Mouse (Mus musculus) c-Kit-positive CD71-positive TER-119-negative erythroid progenitor cells, embryonic 14.5 days (primary cell): Measurements from ENCODE around the gene Gpr141.
"Not testable (repeated sequence)": the region's sequence is repeated elsewhere in the genome, so short reads cannot be mapped to it uniquely, and the experiment has no call there.

Experiments used
- DNase-seq: peaks from one replicate; pipeline ENCODE4 v3.0.0-alpha.2; 2013; ENCODE audit warnings: low read depth

The Gpr141 gene

DNA sequence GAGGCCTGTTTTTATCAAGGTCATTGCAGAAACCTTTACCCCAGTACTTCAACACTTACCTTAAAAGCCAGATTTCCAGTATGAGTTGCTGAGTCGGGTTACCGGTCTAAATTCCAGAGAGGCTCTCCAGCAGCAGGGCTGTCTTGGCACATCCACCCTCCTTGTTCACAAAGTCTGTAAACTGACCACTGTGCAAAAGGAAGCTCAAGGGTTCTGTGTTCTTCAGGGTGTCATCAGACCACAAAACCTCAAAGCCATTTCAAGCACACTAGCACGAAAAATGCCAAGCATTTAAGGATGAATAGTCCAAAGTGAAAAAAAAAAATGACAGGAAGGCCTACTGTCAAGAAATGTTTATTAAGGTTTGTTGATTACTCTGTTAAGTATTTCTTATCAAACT, at the start of gene Gpr141:
Gene Gpr141, minus strand, starts transcription at position 187 of the 400 bp plus-strand sequence.
- DNase-seq: no peak

DNA sequence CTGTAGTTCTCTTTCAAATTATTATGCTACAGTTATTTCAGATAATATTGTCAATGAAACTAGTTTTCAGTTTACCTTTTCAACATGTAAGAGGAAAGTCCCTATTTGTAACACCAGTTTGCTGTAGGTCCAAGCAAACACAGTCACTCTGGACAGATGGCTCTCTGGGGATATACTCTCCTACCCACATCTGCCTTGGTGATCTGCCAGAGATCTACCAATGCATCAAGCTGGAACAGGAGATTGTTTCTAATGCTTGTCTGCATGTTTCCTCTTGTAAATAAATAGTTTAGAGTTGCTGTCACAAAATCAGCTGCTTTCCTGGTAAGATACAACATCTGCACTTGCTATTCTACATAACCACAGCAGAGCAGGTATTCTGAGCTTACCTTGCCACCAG, 40.2 kb upstream of the Gpr141 start:
- DNase-seq: no peak

GRCm38 (mm10) chr13:19854629-19855333, 30.7 kb upstream of the Gpr141 start:
- DNase-seq: no peak

DNA sequence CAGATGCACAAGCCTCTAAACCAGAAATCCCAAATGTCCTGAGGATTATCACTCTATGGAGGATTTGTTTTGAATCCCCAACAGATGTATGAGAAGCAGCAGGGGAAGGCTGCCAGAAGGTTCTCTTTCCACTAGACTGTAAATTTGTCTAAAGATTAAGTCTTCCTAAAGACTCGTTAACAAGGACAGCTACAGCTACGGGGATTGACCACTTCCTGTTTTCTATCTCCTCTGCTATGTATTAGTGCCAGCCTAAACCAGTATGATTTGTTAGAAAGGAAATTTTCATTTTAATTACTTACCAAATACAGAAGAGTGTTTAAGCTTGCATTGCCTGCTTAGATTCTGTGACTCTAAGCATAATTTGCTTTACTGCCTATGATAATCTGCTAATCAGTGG, 30.0 kb upstream of the Gpr141 start:
- DNase-seq: no peak

DNA sequence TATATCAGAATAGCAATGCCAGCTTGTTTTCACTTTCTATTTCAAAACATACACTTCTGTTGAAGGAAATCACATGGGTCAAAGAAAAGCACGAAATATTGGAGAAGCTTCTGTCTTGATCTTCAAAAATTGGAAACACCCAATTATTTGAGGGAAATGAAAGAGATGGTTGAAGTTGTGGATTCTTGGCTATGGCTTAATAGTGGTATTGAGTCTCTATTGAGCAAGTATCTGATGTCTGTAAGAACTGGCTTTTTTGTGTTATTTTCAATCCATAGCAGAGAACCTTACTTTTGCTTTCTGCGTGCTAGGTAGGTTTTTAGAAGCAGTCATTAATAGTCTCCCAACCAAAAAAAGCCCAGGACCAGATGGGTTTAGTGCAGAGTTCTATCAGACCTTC, 19.4 kb upstream of the Gpr141 start:
- no peak for DNase-seq

- DNase-seq: no peak
Observed at GRCm38 (mm10) chr13:19842707-19843106, 18.6 kb upstream of the Gpr141 start.

- DNase-seq: no peak
Observed at GRCm38 (mm10) chr13:19841615-19842014, 17.6 kb upstream of the Gpr141 start.

DNA sequence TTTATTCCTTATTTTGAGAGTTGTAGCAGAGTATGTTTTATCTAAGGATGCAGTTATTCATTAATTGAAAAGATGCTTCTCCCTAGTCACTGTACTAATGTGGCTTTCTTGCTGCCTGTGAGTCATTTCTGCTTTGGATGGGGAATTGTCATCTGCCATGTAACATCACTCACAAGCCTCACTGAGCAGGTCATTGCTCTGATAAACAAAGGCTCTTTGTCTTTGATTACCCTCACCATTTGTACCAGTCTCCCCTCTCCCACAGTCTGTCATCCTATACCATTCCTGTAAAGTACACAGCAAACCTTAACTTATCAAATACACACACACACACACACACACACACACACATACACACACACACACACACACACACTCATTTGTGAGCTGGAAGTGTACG, 16.1 kb upstream of the Gpr141 start:
- DNase-seq: no peak

DNA sequence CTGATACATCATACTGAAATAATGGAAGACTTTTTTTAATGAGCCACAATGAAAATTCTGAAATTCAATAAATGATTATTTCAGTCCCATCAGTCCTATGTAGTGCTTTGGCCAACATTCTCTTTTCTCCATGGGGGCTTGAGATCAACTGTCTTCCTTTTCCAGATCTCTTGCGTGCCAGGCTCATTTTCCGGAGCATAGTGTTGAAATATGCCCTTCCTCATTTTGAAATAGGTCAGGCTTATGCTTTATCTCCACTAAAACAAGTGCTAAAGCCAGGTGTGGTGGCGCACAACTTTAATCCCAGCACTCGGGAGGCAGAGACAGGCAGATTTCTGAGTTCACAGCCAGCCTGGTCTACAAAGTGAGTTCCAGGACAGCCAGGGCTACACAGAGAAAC, 6.5 kb upstream of the Gpr141 start:
- DNase-seq: no peak

GRCm38 (mm10) chr13:19828095-19828494, 4.0 kb upstream of the Gpr141 start:
- DNase-seq: no peak

DNA sequence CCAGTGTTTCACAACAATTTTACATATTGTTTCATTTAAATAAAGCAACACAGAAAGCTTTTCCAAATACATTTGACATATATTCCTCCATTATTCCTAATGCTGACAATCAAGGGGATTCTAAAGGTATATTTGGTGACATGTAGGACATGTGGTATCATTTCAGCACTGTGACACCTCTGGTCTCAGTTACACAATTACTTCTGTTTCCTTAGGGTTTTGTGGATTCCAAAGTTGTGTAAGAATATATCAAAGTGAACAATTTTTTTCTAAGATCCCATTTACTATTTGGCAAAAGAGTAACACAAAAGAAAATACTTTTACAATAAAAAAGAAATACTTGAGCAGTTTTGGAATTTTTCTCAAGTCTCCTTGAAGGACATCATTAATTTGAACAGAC, 2.4 kb downstream of the Gpr141 start:
- DNase-seq: no peak

DNA sequence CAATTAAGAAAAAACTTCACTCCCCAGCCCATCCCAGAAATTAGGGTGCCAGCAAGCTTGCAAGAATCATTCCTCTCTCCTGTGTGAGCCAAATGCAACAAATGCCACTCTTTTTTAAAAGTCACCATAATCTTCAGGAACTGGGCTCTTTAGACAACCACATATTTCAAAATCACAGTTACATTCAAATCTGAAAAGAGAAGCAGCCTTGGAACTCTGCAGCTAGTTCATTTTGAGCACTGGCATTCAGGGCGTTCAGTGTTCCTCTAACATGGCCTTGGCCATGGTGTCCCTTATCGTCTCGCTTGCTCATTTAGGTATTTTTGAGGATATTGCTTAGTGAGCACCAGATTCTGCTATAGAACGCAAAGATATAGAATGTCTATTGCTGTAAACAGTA, 4.1 kb downstream of the Gpr141 start:
- no peak for DNase-seq

DNA sequence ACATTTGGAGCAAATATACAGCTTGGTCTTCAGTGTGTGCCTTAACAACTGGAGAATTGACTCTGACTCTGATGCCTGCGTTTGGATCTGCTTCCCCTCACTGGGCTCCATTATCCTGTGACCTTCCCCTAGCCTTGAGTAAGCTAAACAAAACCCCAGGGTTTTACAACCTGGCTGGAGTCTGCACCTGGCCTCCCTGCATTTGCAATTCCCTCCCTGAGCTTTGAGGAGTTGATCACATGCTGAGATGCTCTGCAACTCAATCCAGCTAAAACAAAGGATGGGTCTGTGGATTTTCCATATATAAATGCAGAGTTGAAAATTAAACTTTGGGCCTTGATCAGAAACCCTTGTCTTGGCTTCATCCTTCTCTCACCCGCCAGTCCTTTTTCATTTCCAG, 4.8 kb downstream of the Gpr141 start:
- DNase-seq: no peak

GRCm38 (mm10) chr13:19794942-19795341, 29.1 kb downstream of the Gpr141 start:
- DNase-seq: no peak

DNA sequence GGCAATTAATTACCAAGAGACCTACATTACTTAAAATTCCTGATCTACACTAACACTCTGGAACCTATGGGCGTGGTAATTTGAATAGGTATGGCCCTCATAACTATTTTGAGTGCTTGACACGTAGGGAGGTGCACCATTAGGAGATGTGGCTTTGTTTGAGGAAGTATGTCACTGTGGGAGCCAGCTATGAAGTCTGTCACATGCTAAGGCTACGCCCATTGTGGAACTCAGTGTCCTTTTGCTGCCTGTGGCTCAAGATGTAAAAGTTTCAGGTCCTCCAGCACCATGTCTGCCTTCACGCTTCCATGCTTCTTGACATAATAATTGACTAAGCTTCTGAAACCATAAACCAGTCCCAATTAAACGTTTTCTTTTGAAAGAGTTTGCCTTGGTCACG, 29.6 kb downstream of the Gpr141 start:
- no peak for DNase-seq

DNA sequence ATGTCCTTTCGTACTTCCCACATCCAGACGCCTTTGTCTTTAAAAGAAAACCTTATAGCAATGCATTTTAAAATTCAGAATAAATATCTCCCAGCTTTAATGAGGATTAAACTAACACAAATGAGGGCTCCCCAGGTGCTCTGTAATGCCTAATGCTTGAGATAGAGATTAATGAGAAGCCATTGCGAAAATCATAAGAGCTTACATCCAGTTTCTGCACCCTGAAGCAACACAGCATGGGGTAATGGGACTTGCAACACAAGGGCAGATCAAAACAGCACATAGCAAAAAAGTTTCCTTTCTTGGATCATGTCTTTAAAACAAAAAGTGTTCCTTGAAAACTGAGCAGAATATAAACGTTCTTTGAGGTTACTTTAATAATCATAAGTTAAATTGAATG, 30.3 kb downstream of the Gpr141 start:
- DNase-seq: no peak

DNA sequence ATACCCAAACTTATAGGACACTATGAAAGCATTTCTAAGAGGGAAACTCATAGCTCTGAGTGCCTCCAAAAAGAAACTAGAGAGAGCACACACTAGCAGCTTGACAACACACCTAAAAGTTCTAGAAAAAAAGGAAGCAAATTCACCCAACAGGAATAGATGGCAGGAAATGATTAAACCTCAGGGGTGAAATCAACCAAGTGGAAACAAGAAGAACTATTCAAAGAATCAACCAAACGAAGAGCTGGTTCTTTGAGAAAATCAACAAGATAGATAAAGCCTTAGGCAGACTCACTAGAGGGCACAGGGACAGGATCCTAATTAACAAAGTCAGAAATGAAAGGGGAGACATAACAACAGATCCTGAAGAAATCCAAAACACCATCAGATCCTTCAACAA, 36.1 kb downstream of the Gpr141 start:
- DNase-seq: not testable (repeated sequence)

DNA sequence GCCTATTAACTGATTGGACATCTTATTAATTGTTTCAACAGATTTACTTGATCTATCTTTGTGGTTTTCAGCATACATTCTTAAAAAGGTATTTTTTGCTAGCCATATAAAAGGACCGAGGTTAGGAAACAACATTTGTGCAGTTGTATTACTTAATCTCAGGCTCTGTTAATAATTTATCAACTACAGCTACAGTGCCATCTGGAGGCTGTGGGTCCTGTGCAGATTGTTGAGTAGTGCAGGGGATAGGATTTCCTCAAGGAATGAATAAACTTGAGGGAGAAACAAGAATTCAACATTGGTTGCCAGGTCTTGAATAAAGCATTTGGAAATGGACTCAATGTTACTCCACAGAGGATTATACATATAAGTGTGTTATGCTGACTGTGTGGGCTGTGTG, 53.9 kb downstream of the Gpr141 start:
- no peak for DNase-seq

DNA sequence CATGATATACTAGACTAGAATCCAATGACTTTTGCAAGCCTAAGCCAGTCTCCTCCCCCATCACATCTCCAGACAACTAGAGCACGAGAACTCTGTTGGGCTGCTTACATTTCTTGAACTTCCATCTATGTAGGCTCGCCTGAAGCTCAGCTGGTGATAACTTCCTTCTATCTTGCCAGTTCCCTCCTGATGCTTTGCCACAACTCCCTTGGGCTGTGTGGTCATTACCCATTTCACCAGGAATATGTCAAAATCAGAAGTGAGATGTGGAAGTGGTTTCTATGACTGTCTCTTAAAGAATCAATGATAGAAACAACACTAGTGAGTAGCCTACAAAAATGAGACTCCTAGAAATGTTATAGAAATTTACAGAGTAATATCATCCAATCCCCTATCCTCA, 56.9 kb downstream of the Gpr141 start:
- no peak for DNase-seq

GRCm38 (mm10) chr13:19764276-19764675, 59.8 kb downstream of the Gpr141 start:
- no peak for DNase-seq

DNA sequence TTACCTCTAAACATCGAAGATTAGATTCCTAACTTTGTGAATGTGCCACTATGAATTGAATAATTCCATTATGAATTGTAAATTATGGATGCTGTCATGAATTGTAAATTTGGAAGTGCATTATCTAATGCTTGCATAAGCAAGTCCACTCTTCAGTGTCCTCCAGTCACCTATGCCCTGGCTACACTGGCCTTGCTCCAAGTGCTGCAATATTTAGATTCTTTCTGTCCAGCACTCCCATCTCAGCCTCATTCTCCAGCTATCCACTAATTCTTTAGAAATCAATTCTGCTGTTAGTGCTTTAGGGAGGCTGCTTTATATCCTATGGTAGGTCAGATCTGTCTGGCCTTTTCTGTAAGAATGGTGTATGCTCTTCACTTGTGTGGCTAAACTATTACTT, 60.8 kb downstream of the Gpr141 start:
- DNase-seq: no peak

- no peak for DNase-seq
Observed at GRCm38 (mm10) chr13:19745741-19746140, 78.3 kb downstream of the Gpr141 start.

- DNase-seq: no peak
Observed at GRCm38 (mm10) chr13:19744536-19744935, 79.5 kb downstream of the Gpr141 start.

- DNase-seq: no peak
Observed at GRCm38 (mm10) chr13:19734597-19734996, 89.5 kb downstream of the Gpr141 start.

GRCm38 (mm10) chr13:19730826-19731225, 93.2 kb downstream of the Gpr141 start:
- no peak for DNase-seq
